Mouse (Mus musculus): ENCODE measurements around the gene Polg.

The Polg gene

DNA sequence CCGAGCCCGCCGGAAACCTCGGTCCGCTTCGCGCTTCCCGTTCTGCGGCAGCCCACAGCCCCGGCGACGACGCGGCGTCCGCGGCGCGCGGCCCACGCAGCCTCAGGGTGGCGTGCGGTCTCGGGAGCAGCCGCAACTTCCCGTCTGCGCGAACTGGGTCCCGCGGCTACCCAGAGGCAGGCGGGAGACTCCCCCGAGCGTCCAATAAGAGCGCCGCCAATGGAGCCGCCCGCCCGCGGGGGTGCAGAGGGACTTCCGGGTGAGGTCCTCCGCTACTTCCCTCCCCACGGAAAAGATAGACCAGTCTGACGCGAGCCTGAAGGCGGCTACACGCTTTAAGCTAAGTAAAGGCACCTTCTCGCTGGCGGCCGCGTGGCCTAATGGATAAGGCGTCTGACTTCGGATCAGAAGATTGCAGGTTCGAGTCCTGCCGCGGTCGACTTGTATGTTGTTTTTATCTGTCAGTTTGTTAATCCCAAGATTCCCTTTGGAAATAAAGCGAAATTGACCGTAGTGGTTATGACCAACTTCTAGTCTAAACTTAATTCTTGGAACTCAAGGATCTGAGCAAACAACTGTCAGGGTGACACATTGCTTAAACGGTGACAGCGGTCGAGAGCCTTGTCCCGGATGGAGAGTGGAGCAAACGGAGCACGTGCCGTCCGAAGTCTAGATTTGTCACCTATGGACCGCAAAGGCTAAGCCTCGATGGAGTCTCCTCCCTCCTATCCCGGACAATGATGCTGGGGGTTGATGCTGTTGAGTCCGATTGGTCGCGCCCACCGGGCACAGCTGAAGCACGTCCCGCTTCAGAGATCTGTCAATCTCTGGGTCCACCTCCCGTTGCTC is at the start of gene Polg:
Polg (minus strand) TSS at position 310 of the 849 bp plus-strand sequence.
- peak; percentile 98 for DNase-seq

GRCm38 (mm10) chr7:79515861-79516260 is 49.7 kb upstream of the Polg start:
- DNase-seq: no peak

- no peak for DNase-seq
Observed at GRCm38 (mm10) chr7:79515221-79515743, 49.1 kb upstream of the Polg start.

DNA sequence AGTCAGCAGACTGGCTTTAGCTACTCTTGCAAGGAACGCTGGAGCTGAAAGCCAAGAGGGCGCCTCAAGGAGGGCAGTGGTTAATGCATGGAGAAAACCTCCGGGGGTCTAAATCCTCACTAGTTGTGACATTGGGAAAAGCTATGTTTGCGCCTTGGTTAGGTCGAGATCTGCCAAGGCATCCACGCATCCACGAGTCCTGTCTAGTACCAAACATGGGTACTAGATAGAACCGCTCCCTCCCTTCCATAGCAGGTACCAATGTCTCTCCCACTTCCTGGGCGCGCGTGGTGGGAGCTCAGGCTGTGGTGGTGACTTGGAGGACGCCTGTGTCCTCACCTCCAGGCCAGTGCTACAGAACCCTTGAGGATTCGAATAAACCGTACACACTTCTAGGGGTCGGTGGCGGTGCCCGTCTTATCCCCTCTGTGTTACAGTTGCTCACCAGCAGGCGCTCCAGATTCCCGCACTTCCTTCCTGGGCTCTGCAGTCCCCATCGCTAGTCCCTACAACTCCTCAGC is 48.3 kb upstream of the Polg start:
- no peak for DNase-seq

DNA sequence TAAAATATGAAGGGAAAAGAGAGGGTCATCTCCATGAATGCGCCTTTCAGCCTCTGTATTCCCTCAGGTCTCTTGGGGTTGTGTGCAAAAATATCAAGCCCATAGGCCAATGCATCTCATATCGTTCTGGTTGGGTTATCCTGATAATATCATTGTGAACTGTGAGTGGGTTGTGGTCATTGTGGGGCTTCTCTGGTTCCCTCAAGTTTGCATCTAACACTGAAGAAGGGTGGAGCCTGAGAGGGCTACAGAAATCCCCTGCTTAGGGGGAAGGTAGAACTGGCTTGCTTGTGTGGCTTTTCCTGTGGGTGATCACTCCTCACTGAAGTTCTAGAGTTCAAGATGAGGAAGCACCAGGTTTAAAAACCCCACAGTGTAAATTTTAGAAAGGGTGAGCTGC is 47.3 kb upstream of the Polg start:
- no peak for DNase-seq

DNA sequence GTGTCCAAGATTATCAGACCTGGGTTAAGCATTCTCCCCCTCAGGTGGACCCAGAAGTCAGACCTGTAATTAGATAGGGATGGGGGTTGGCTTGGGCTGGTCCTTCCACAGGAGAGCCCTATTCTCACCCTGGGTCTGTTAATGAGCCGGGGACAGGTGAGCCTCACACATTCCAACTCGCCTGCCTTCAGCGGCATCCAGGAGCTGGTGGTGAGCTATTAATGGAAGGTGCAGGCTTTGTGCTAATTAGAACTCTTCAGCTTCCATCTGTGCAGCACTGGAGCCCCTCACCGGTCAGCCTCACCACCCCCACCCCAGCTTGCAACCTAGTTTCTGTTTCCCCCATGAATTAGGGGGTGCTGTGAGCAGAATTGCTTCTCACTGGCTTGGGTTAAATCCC is 46.3 kb upstream of the Polg start:
- DNase-seq: no peak

DNA sequence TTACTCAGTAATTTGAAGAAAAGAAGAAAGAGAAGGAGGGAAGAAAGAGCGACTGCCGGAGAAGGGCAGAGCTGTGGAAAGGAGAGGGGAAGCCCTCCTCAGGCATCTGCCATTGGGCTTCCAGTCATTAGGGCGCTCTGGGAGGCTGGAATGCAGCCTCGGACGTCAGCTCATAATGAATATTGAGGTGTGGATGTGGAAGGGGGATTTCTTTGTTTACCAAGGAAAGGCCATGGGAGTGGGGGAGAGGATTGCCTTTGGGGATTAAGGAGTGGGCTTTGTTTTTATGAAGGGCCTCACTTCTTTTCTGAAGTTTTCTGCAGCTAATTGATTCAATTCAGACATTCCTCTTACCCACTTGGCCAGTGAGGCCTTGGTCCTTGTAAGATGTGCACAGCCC is 45.5 kb upstream of the Polg start:
- DNase-seq: no peak

- DNase-seq: no peak
Observed at GRCm38 (mm10) chr7:79511181-79511580, 45.0 kb upstream of the Polg start.

DNA sequence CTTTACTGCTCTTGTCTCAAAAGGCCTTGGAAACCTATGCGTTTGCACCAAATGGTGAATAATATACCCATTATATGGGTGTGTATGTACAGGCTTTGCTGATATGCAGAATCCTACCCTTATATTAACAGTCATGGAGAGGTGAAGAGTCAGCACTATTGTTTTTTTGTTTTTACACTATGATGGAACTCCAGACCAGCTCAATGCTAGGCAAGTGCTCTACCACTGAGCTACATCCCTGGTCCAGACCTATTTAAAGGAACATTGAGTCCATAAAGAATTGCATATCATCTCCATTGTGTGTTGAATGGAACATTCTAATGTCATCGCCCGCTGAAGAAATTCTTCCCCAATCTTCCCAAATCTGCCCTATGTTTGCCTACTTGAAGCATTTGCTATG is 44.5 kb upstream of the Polg start:
- no peak for DNase-seq

GRCm38 (mm10) chr7:79509710-79510109 is 43.5 kb upstream of the Polg start:
- no peak for DNase-seq

DNA sequence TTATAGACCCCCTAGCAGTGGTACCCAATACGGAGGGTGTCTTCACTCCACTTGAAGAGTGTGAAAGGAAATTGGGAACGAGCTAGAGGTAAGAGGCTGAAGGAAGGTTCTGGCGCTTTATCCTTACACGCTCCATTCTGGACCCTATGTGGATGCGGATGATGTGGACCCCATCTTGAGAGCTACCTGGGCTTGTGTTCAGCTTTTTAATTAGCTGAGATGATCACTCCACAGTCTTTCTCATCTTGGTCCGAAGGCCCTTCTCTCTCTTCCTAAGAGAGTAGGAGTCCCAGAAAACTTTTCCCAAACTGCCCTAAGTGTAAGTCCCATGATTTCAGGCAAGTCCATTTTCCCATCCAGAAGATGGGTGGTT is 43.1 kb upstream of the Polg start:
- DNase-seq: no peak

DNA sequence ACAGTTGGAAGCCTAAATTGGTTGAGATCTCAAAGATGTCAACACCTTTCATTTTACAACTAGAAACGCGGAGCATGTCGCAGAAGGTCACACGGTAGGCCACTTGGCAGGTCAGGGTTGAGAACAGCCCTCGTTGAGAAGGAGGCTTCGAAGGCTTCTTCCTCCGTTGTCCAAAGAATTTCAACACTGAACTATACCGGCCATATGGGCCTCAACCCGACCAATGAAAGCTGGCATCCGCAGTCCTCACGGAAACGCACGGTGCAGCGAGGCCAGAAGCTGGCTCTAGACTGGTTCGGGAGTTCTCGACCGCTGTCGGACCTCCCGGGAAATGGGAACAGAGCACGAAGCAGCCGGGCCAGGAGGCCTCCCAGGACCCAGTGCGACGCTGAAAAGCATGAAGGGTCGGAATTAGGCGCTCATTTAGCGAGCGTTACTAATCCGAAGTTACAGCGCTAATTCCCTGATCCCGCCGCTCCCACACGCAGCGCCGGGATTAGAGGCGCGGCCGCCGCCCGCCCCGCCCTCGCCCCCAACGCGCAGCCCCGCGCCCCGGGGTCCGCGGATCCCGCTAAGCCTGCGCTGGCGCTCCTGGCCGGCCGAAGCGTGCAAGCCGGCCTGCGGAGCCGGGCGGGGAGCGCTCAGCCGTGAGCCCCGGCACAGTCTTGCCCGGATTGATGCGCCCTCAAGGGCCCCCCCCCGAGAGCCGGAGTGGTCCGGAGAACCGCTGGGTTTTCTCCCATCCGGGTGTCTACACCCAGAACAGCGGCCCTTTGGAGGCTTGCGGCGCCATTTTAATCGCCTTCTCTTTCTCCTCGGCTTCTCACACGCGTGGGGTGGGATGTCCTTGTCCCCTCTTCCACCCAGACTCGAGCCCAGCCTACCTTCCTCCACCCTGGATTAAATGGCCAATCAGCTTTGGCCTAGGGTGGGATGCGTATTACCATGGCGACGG is 42.4 kb upstream of the Polg start:
- no peak for DNase-seq

DNA sequence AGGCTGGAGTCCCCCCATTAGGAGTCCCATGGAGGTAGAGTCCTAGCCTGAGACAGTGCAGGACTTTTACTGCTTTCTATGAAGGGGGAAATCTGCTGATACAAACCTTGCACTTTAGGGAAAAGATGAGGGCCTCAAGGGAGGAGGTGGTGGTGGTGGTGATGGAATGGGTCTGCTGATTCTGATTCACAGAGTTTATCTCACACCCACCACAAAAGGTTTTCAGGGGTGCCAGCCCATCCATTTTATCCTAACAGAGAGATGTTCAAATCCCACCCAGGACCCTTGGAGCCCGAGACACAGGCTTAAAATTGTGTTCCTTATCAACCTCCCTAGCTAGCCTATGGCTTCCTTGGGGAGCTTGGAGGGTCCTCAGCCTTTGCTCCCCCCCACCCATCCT is 41.6 kb upstream of the Polg start:
- no peak for DNase-seq

DNA sequence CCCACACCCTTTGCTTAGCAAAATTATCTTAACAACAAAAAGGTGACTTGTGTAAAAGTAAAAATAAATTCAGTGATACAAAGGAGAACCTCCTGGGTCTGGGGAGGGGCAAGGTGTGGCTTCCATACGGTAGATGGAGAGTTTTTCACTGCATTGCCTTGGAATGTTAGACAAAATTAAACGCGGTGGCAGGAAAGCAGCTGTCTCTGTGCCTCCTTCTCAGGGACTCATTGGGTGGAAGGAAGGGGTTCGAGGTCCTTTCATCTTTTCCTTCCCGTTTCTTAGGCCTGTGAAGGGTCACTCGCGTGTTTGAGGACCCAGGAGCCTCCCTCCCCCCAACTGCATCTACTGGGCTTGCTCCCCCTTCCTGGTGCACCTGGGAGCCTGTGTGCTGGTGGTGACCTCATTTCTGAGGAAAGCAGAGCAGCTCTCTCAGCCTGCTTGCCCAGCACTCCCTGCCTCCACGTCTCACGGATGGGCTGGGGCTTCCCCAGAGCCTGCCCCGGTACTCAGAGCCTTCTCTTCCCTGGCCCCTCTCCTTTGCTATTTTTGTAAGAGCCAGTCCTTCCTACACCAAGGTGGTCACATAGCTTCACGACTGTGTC is 41.0 kb upstream of the Polg start:
- no peak for DNase-seq

GRCm38 (mm10) chr7:79506531-79507090 is 40.4 kb upstream of the Polg start:
- DNase-seq: no peak

- no peak for DNase-seq
Observed at GRCm38 (mm10) chr7:79505876-79506530, 39.8 kb upstream of the Polg start.

DNA sequence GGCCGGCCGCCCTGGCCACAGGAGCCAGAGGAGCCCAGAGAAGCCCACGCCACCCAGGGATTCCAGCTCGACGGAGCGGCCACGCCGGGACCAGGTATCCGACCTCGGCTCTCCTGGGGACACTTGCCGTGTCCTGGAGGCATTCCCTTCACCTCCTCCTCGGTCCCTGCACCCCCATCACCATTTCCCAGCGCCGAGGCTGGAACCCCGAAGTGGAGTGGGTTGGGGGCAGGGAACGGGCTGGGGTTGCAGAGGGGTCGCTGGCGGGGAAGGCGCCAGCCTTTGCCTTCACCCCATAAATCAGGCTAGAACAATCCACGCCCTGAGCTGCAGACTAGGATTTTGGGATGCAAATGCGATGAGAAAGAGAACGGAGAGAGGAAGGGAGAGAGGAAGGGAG is 39.2 kb upstream of the Polg start:
- no peak for DNase-seq

- peak; percentile 55 for DNase-seq
Observed at GRCm38 (mm10) chr7:79504723-79505122, 38.6 kb upstream of the Polg start.

- DNase-seq: no peak
Observed at GRCm38 (mm10) chr7:79503656-79504250, 37.6 kb upstream of the Polg start.

DNA sequence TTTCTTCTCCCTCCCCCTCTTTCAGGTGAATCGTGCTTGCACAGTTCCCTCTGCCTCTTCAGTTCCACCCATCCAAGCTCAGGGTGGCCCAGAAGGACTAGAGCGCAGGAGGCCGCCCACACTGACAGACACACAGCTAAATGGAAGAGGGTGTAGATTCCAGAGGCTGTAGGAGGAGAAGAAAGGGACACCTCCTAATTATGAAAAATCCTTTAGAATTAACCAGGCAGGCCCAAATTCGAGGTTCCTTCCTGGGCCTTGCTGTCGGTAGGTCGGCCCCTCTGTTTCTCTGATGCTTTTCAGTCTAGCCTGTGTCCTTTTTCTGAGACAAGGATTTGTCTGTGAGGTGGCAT is 36.9 kb upstream of the Polg start:
- DNase-seq: no peak
